Mouse (Mus musculus): Measurements from ENCODE around the gene Ilf2.

- TF ChIP-seq CTCF (IDR thresholded peaks at IDR 0.05; ENCODE audit: low read depth) (no peak), EP300 (IDR thresholded peaks at IDR 0.05; ENCODE audit: low read depth) (no peak)
Measured at GRCm38 (mm10) chr3:90465081-90465685, 10.7 kb upstream of the Ilf2 start.

Data from liver, postnatal 0 days (tissue).